13 mouse cellular contexts compared by ENCODE assay signal in the genomic region with DNA sequence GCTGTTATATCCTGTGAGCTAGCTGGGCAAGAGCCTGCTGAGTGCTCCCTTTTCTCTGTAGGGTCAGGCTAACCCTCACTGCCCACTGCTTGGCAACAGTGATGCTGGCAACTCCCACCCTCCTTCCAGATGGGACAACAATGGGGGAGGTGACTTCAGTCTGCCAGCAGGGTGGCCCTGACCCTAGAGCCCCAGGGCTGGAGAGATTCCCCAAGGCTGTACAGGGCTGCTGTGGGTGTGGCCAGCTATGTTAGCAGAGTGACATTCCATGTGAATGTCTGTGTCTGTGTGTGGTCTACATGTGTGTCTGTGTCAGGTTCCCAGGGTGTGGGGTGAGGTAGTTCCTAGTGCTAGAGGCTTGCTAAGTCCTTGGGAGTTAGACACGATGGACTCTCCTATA. TPM values are rescaled to one million over a fixed set of nuclear protein-coding genes. Genes with fewer than 3 reads are reported as not detected.
A peak's percentile ranks its signal among the peaks of the same experiment; 100 is the strongest.
DNase-seq lines count a peak whose midpoint lies in the region; ATAC-seq and TF ChIP-seq lines count a peak whose summit lies in the region.
"Had no signal": no experiment of that assay in that cellular context is flagged by ENCODE, and none has a peak within 500 bp of the region (broad histone marks: within the 10 kb centered on the region; RNA-seq: fewer than 3 reads in every experiment).

No protein-coding gene starts in this region.

- TF ChIP-seq EP300 in heart, postnatal 0 days (IDR thresholded peaks at IDR 0.05; ENCODE audit: low read depth) = no peak

- DNase-seq in heart, postnatal 0 days (ENCODE audit: low spot score) = no peak
- DNase-seq in heart, adult 8-10 months (ENCODE audit: low spot score) = no peak
- DNase-seq in ovary, adult 18-20 months (ENCODE audit: low spot score) = peak; percentile 85
- DNase-seq in ovary, postnatal 10 days (ENCODE audit: low spot score) = no peak
- DNase-seq in limb, embryonic 10.5 days (ENCODE audit: low spot score) = no peak
- DNase-seq in testis, postnatal 14 days (ENCODE audit: low spot score) = peak; percentile 72
- no peak for DNase-seq in c-Kit-positive CD71-positive TER-119-positive erythroid progenitor cells, embryonic 14.5 days (ENCODE audit: low spot score)
- DNase-seq in cerebellum, adult 11-12 months = no peak
- DNase-seq: thymus, postnatal 25 days had no signal

- no peaks in the 10 kb centered on the region for H3K9me3 ChIP-seq in heart, postnatal 0 days (replicated peaks; ENCODE audit: control insufficient read depth, low read length)
- H3K9me3 ChIP-seq in limb, embryonic 10.5 days (replicated peaks) = no peaks in the 10 kb centered on the region

- peak overlapping the region; percentile 77 for H3K27ac ChIP-seq in heart, postnatal 0 days (ENCODE audit: low read depth)
- H3K27ac ChIP-seq in limb, embryonic 10.5 days = peak overlapping the region; percentile 46; the same call in 1 of the 2 replicates
- H3K27ac ChIP-seq: macrophage had no signal

- no peak overlapping the region for H3K4me2 ChIP-seq in heart, postnatal 0 days (ENCODE audit: low read depth, low read length)

- no peak overlapping the region for H3K9ac ChIP-seq in heart, postnatal 0 days (replicated peaks; ENCODE audit: low read depth, low read length)

- H3K4me1 ChIP-seq in heart, postnatal 0 days (ENCODE audit: control insufficient read depth, insufficient read depth) = no peaks in the 10 kb centered on the region
- H3K4me1 ChIP-seq in limb, embryonic 10.5 days = peaks cover 61% of the 10 kb centered on the region

- no peak overlapping the region for H3K4me3 ChIP-seq in heart, postnatal 0 days (ENCODE audit: low read depth, low read length)
- no peak overlapping the region for H3K4me3 ChIP-seq in limb, embryonic 10.5 days
- H3K4me3 ChIP-seq: left cerebral cortex, adult 2 months had no signal

- H3K36me3 ChIP-seq in heart, postnatal 0 days (replicated peaks; ENCODE audit: control insufficient read depth, insufficient read depth, low read length) = no peaks in the 10 kb centered on the region
- H3K36me3 ChIP-seq in limb, embryonic 10.5 days = no peaks in the 10 kb centered on the region

- 0 out of 2 replicates have a peak, but pooled peaks have one; percentile 7 for ATAC-seq in heart, postnatal 0 days (ENCODE audit: insufficient read depth, low read depth)

- H3K27me3 ChIP-seq in heart, postnatal 0 days (ENCODE audit: control insufficient read depth, insufficient read depth, low read length) = peaks cover 57% of the 10 kb centered on the region
- peaks cover 62% of the 10 kb centered on the region for H3K27me3 ChIP-seq in limb, embryonic 10.5 days (ENCODE audit: low read depth, poor library complexity, severe bottlenecking)

- WGBS in heart, postnatal 0 days = 28% methylated on average over 1 of the region's 1 CpGs
- 79% methylated on average over 1 of the region's 1 CpGs for WGBS in limb, embryonic 10.5 days

- TF ChIP-seq CTCF in heart, postnatal 0 days (IDR thresholded peaks at IDR 0.05; ENCODE audit: low read depth) = no peak

RNA-seq across cellular contexts. Expression of a gene that starts 2.1 kb away (rescaled TPM):
- 31.8 and 69.4 TPM in 2 replicates for total RNA-seq in heart, postnatal 0 days (2014; rRNA removed; ENCODE audit: low replicate concordance)
- 53.1 and 54.5 TPM in 2 replicates for polyA plus RNA-seq in heart, postnatal 0 days (2015; fragmentation: Nextera tagmentation; extraction: Ambion mirVana)
- total RNA-seq in heart, adult 8-10 months (2022) = 10 to 100 TPM; 21.4 to 53.8 (median 48.1) TPM
- 25.9 and 27.9 TPM in 2 replicates for polyA plus RNA-seq in limb, embryonic 10.5 days (2016; fragmentation: Nextera tagmentation; extraction: Ambion mirVana)
- total RNA-seq: common myeloid progenitor, adult 5-6 weeks; hematopoietic stem cell, adult 5-6 weeks had no signal
- polyA plus RNA-seq: macrophage had no signal

RNA-seq across cellular contexts. Expression of a gene that starts 6.6 kb away (rescaled TPM):
- total RNA-seq in heart, postnatal 0 days (2014; rRNA removed; ENCODE audit: low replicate concordance) = 19.6 and 21.9 TPM in 2 replicates
- polyA plus RNA-seq in heart, postnatal 0 days (2015; fragmentation: Nextera tagmentation; extraction: Ambion mirVana) = 15.2 and 16.2 TPM in 2 replicates
- total RNA-seq in heart, adult 8-10 months (2022) = 1 to 10 TPM; 5.3 to 8.0 (median 7.2) TPM
- 16.5 and 25.8 TPM in 2 replicates for polyA plus RNA-seq in limb, embryonic 10.5 days (2016; fragmentation: Nextera tagmentation; extraction: Ambion mirVana)

RNA-seq across cellular contexts. Expression of a gene that starts 16.7 kb away (rescaled TPM):
- not detected in 2 replicates for total RNA-seq in heart, postnatal 0 days (2014; rRNA removed; ENCODE audit: low replicate concordance)
- not detected in 2 replicates for polyA plus RNA-seq in heart, postnatal 0 days (2015; fragmentation: Nextera tagmentation; extraction: Ambion mirVana)
- total RNA-seq in heart, adult 8-10 months (2022) = not detected
- polyA plus RNA-seq in limb, embryonic 10.5 days (2016; fragmentation: Nextera tagmentation; extraction: Ambion mirVana) = 0.39 TPM in 1 of 2 replicates, not detected in the other
- total RNA-seq: common myeloid progenitor, adult 5-6 weeks; hematopoietic stem cell, adult 5-6 weeks had no signal
- polyA plus RNA-seq: macrophage had no signal

RNA-seq across cellular contexts. Expression of a gene that starts 20.3 kb away (rescaled TPM):
- total RNA-seq in heart, postnatal 0 days (2014; rRNA removed; ENCODE audit: low replicate concordance) = 12.4 and 72.1 TPM in 2 replicates
- polyA plus RNA-seq in heart, postnatal 0 days (2015; fragmentation: Nextera tagmentation; extraction: Ambion mirVana) = 13.2 and 16.4 TPM in 2 replicates
- total RNA-seq in heart, adult 8-10 months (2022) = 1 to 10 TPM; 3.7 to 8.9 (median 4.9) TPM
- polyA plus RNA-seq in limb, embryonic 10.5 days (2016; fragmentation: Nextera tagmentation; extraction: Ambion mirVana) = 94.3 and 96.4 TPM in 2 replicates

RNA-seq across cellular contexts. Expression of a gene that starts 24.7 kb away (rescaled TPM):
- not detected in 2 replicates for total RNA-seq in heart, postnatal 0 days (2014; rRNA removed; ENCODE audit: low replicate concordance)
- polyA plus RNA-seq in heart, postnatal 0 days (2015; fragmentation: Nextera tagmentation; extraction: Ambion mirVana) = not detected in 2 replicates
- not detected for total RNA-seq in heart, adult 8-10 months (2022)
- not detected in 2 replicates for polyA plus RNA-seq in limb, embryonic 10.5 days (2016; fragmentation: Nextera tagmentation; extraction: Ambion mirVana)
- total RNA-seq: common myeloid progenitor, adult 5-6 weeks; hematopoietic stem cell, adult 5-6 weeks; left cerebral cortex, adult 2 months had no signal
- polyA plus RNA-seq: macrophage had no signal

Comparison
In these comparisons a context has a peak if more than half of its experiments do, and no peak if none do; other contexts are left out.
1. DNase-seq: peak in ovary, adult 18-20 months (single experiment) and testis, postnatal 14 days (single experiment); none in heart, postnatal 0 days (single experiment), heart, adult 8-10 months (single experiment), ovary, postnatal 10 days (single experiment), limb, embryonic 10.5 days (single experiment), c-Kit-positive CD71-positive TER-119-positive erythroid progenitor cells, embryonic 14.5 days (single experiment) and cerebellum, adult 11-12 months (single experiment).